Comparison of ENCODE assay signal across 8 mouse cellular contexts in the genomic region with DNA sequence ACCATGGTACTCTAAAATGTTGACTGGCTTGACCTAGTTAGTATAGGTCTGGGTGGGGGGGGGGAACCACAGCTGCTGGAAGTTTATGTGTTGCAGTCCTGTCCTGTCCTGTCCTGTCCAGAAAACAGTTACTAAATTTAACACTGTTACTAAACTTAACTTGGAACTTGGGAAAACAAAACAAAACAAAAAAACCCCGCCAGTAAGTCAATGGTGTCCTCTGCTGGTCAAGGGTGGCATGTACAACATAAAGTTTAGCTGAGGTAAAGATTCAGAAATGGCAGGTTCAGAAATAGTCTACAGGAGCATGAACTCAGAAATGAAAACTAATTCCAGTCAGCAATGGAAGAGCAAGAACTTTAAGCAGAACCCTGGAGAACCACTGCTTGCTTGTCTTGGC. TPM values are rescaled to one million over a fixed set of nuclear protein-coding genes. Genes with fewer than 3 reads are reported as not detected.
A peak's percentile ranks its signal among the peaks of the same experiment; 100 is the strongest.
DNase-seq lines count a peak whose midpoint lies in the region; ATAC-seq lines count a peak whose summit lies in the region.

No protein-coding gene starts in this region.

- peak; percentile 31 for DNase-seq in layer of hippocampus, adult 11-12 months (ENCODE audit: low spot score)
- DNase-seq in layer of hippocampus, postnatal 14 days (ENCODE audit: low spot score in 2 of 2): no peak
- DNase-seq in CD4-positive helper T cell, adult 2 months (ENCODE audit: low read depth, low spot score): peak; percentile 28
- peak; percentile 55 for DNase-seq in R1 (ENCODE audit: low read depth, low spot score)
- no peak for DNase-seq in urinary bladder, postnatal 10 days (ENCODE audit: low spot score)
- no peak for DNase-seq in cerebellum, adult 9-10 months

- no peaks in the 10 kb centered on the region for H3K36me3 ChIP-seq in heart, embryonic 12.5 days
- H3K36me3 ChIP-seq in liver, embryonic 16.5 days (ENCODE audit: control insufficient read depth, insufficient read depth): no peaks in the 10 kb centered on the region; the same call in 1 of the 2 replicates

- H3K9me3 ChIP-seq in heart, embryonic 12.5 days (replicated peaks): no peaks in the 10 kb centered on the region
- H3K9me3 ChIP-seq in liver, embryonic 16.5 days (replicated peaks; ENCODE audit: control insufficient read depth, low read length): no peaks in the 10 kb centered on the region

- WGBS in heart, embryonic 12.5 days: 14% methylated on average over 1 of the region's 1 CpGs
- 16% methylated on average over 1 of the region's 1 CpGs for WGBS in liver, embryonic 16.5 days (ENCODE audit: insufficient replicate concordance)

- no peak for ATAC-seq in heart, embryonic 12.5 days (ENCODE audit: insufficient number of reproducible peaks, low FRiP score)
- no peak for ATAC-seq in liver, embryonic 16.5 days (ENCODE audit: low read depth)

- H3K27ac ChIP-seq in heart, embryonic 12.5 days (ENCODE audit: poor library complexity, severe bottlenecking): no peak overlapping the region
- H3K27ac ChIP-seq in liver, embryonic 16.5 days (ENCODE audit: low read length): no peak overlapping the region

- H3K27me3 ChIP-seq in heart, embryonic 12.5 days (replicated peaks): no peaks in the 10 kb centered on the region
- H3K27me3 ChIP-seq in liver, embryonic 16.5 days (ENCODE audit: control insufficient read depth, insufficient read depth, low read depth, low read length): no peaks in the 10 kb centered on the region

- H3K4me1 ChIP-seq in heart, embryonic 12.5 days (replicated peaks): peaks cover 13% of the 10 kb centered on the region
- H3K4me1 ChIP-seq in liver, embryonic 16.5 days (ENCODE audit: control insufficient read depth, low read depth, low read length): peaks cover 11% of the 10 kb centered on the region

- peak overlapping the region; percentile 38; the same call in 1 of the 2 replicates for H3K4me2 ChIP-seq in heart, embryonic 12.5 days
- 0 out of 2 replicates have a peak overlapping the region, but pooled peaks have one; percentile 17 for H3K4me2 ChIP-seq in liver, embryonic 16.5 days (ENCODE audit: low read depth, low read length)

- H3K4me3 ChIP-seq in heart, embryonic 12.5 days: no peak overlapping the region
- no peak overlapping the region for H3K4me3 ChIP-seq in liver, embryonic 16.5 days (ENCODE audit: low read depth, low read length)

- no peak overlapping the region for H3K9ac ChIP-seq in heart, embryonic 12.5 days
- H3K9ac ChIP-seq in liver, embryonic 16.5 days (ENCODE audit: low read depth, low read length): no peak overlapping the region

RNA-seq across cellular contexts. Expression of gene Fbxo48, which starts 2.4 kb away (rescaled TPM):
- 1 to 10 TPM in 1 of 2 experiments, under 1 TPM in 1; 0.57 to 1.3 TPM for total RNA-seq in layer of hippocampus, postnatal 14 days (2021)
- 1.1 and 1.3 TPM in 2 replicates for polyA plus RNA-seq in heart, embryonic 12.5 days (2016; fragmentation: Nextera tagmentation; extraction: Ambion mirVana)
- 1.5 and 1.9 TPM in 2 replicates for polyA plus RNA-seq in liver, embryonic 16.5 days (2015; fragmentation: Nextera tagmentation; extraction: Ambion mirVana)

Comparison
In these comparisons a context has a peak if more than half of its experiments do, and no peak if none do; other contexts are left out.
1. DNase-seq: peak in layer of hippocampus, adult 11-12 months (single experiment), CD4-positive helper T cell, adult 2 months (single experiment) and R1 (single experiment); none in layer of hippocampus, postnatal 14 days (0 of 2), urinary bladder, postnatal 10 days (single experiment) and cerebellum, adult 9-10 months (single experiment).